28 mouse cellular contexts compared by ENCODE assay signal in the genomic region with DNA sequence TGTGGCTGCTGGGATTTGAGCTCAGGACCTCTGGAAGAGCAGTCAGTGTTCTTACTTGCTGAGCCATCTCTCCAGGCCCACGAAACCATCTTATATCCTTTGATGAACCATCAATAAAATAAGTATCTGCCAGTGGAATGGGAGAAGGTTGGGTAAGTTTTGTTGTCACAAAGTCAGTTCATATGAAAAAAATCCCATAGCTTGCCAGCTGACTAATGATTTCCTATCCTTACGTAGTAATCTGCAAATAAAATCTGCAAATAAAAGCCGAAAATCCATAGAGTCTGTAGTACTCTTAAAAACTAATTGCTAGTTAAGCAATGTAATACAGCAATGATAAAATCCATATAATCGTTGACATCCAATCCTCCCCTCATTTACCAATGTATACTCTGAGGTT. TPM values are rescaled to one million over a fixed set of nuclear protein-coding genes. Genes with fewer than 3 reads are reported as not detected.
"Had no signal": no experiment of that assay in that cellular context is flagged by ENCODE, and none has a peak within 500 bp of the region (broad histone marks: within the 10 kb centered on the region; RNA-seq: fewer than 3 reads in every experiment).

No protein-coding gene starts in this region.

- H3K27me3 ChIP-seq: embryonic facial prominence, embryonic 12.5 days; embryonic facial prominence, embryonic 13.5 days; embryonic facial prominence, embryonic 15.5 days; forebrain, embryonic 12.5 days; forebrain, embryonic 13.5 days; forebrain, embryonic 15.5 days had no signal

- H3K9ac ChIP-seq: embryonic facial prominence, embryonic 12.5 days; embryonic facial prominence, embryonic 13.5 days; embryonic facial prominence, embryonic 15.5 days; forebrain, embryonic 12.5 days; forebrain, embryonic 13.5 days; forebrain, embryonic 15.5 days; forebrain, postnatal 0 days had no signal

- H3K4me2 ChIP-seq: embryonic facial prominence, embryonic 12.5 days; embryonic facial prominence, embryonic 13.5 days; embryonic facial prominence, embryonic 15.5 days; forebrain, embryonic 12.5 days; forebrain, embryonic 13.5 days; forebrain, embryonic 15.5 days had no signal

- H3K4me1 ChIP-seq: embryonic facial prominence, embryonic 10.5 days; embryonic facial prominence, embryonic 12.5 days; embryonic facial prominence, embryonic 13.5 days; embryonic facial prominence, embryonic 15.5 days; forebrain, embryonic 10.5 days; forebrain, embryonic 12.5 days; forebrain, embryonic 13.5 days; forebrain, embryonic 15.5 days had no signal

- H3K27ac ChIP-seq: embryonic facial prominence, embryonic 10.5 days; embryonic facial prominence, embryonic 12.5 days; embryonic facial prominence, embryonic 13.5 days; embryonic facial prominence, embryonic 15.5 days; forebrain, embryonic 10.5 days; forebrain, embryonic 12.5 days; forebrain, embryonic 13.5 days; forebrain, embryonic 15.5 days; gastrocnemius, adult 2 months; heart, adult 2 months had no signal

- H3K4me3 ChIP-seq: embryonic facial prominence, embryonic 10.5 days; embryonic facial prominence, embryonic 12.5 days; embryonic facial prominence, embryonic 13.5 days; embryonic facial prominence, embryonic 15.5 days; erythroblast, embryonic 14.5 days; forebrain, embryonic 10.5 days; forebrain, embryonic 12.5 days; forebrain, embryonic 13.5 days; forebrain, embryonic 15.5 days; gastrocnemius, adult 2 months; heart, adult 2 months had no signal

- H3K9me3 ChIP-seq: embryonic facial prominence, embryonic 10.5 days; embryonic facial prominence, embryonic 12.5 days; embryonic facial prominence, embryonic 13.5 days; embryonic facial prominence, embryonic 15.5 days; forebrain, embryonic 10.5 days; forebrain, embryonic 12.5 days; forebrain, embryonic 13.5 days; forebrain, embryonic 15.5 days had no signal

- ATAC-seq: forebrain, embryonic 13.5 days; forebrain, embryonic 14.5 days; forebrain, embryonic 15.5 days; forebrain, embryonic 16.5 days; forebrain, postnatal 0 days had no signal

- H3K36me3 ChIP-seq: embryonic facial prominence, embryonic 10.5 days; embryonic facial prominence, embryonic 12.5 days; embryonic facial prominence, embryonic 13.5 days; embryonic facial prominence, embryonic 15.5 days; forebrain, embryonic 10.5 days; forebrain, embryonic 12.5 days; forebrain, embryonic 15.5 days had no signal

- DNase-seq: cerebellum, adult 2 months; cerebellum, adult 8-10 months; cerebellum, adult 9-10 months; cerebellum, adult 9-11 months; cerebellum, postnatal 10 days; cerebellum, postnatal 14 days; cerebellum, postnatal 25 days; cerebellum, postnatal 36 days; embryo, embryonic 11 days; forebrain, postnatal 0 days; gastrocnemius, adult 2 months; gastrocnemius, postnatal 10 days; gastrocnemius, postnatal 14 days; gastrocnemius, postnatal 25 days; gastrocnemius, postnatal 36 days; heart, adult 18-20 months; heart, adult 2 months had no signal

RNA-seq across cellular contexts. Expression of gene B3galnt1, which starts 50.8 kb away (rescaled TPM):
- polyA plus RNA-seq: erythroblast, embryonic 14.5 days had no signal
